Mouse (Mus musculus) lung, embryonic 14.5 days (tissue): ENCODE measurements at regions not wholly inside any gene's neighbourhood (a gene's known extent, or its start where the extent isn't known, plus 50 kb on each side); places are given as distances from the start of the nearest gene placed in this dataset.

Experiments used
- ATAC-seq: fragments of 200-750 bp; cut with Nextera tagmentation; 2 replicates; pipeline ENCODE4 v1.8.0; 2017; ENCODE audit warnings: mild to moderate bottlenecking, moderate TSS enrichment, moderate library complexity; ENCODE audit not compliant: insufficient read depth
- DNase-seq: peaks from one replicate; pipeline ENCODE4 v3.0.0-alpha.2; 2015
- H3K27ac ChIP-seq: fragments of 300-500 bp; sonication (generic); 2 replicates; pipeline ENCODE4 v1.5.1; 2014; ENCODE audit warnings: low read depth, mild to moderate bottlenecking, moderate library complexity
- H3K27me3 ChIP-seq: fragments of 300-500 bp; sonication (generic); 2 replicates; pipeline ENCODE4 v1.6.1; 2014; ENCODE audit warnings: low read length, control low read depth; ENCODE audit not compliant: insufficient read depth
- H3K36me3 ChIP-seq: fragments of 300-500 bp; sonication (generic); 2 replicates; pipeline ENCODE4 v1.6.1; 2014; ENCODE audit warnings: control low read depth; ENCODE audit not compliant: insufficient read depth
- H3K4me1 ChIP-seq: fragments of 300-500 bp; sonication (generic); 2 replicates; pipeline ENCODE4 v1.6.1; 2014; ENCODE audit warnings: antibody characterized with exemption, control low read depth; ENCODE audit not compliant: insufficient read depth
- H3K4me2 ChIP-seq: fragments of 300-500 bp; sonication (generic); 2 replicates; pipeline ENCODE4 v1.6.1; 2014; ENCODE audit warnings: mild to moderate bottlenecking
- H3K4me3 ChIP-seq: fragments of 300-500 bp; sonication (generic); 2 replicates; pipeline ENCODE4 v1.5.1; 2014; ENCODE audit warnings: low read depth, low read length
- H3K9ac ChIP-seq: fragments of 300-500 bp; sonication (generic); 2 replicates; pipeline ENCODE4 v1.6.1; 2014
- H3K9me3 ChIP-seq: fragments of 300-500 bp; sonication (generic); 2 replicates; pipeline ENCODE4 v1.6.1; 2016; ENCODE audit warnings: low read depth, low read length, control low read depth
- CTCF ChIP-seq: IDR thresholded peaks from 2 replicates; pipeline ENCODE4 v1.5.1; 2016; ENCODE audit warnings: antibody characterized with exemption, low read depth
- WGBS: fragments of 180-500 bp; shearing (Covaris S2); extraction: QIAGEN DNeasy Blood & Tissue Kit; methylation state at CpG from one replicate; pipeline ENCODE4 v1.1.7; 2014; 5-methylcytosine and 5-hydroxymethylcytosine counted together

DNA sequence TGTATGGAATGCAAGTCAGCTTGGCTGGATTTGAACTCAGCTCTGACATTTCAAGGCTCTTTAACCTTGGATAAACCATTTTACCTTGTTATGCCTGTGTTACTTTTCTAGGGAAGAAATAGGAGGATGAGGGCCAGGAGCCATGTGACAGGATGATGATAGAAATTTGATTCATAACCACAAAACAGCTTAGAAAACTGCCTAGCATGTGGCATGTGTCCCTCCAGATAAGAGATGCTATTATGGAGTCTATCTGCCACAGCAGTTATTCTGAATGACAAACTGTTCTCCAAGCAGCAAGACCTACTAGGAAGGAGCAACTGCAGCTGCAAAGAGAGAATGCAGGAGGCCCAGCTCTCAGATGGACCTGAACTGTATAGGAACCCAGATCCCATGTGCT is 275.7 kb upstream of the Ldb2 start:
- Histone ChIP-seq H3K36me3 (no peaks in the 10 kb centered on the region), H3K27me3 (no peaks in the 10 kb centered on the region), H3K9ac (no peak overlapping the region), H3K9me3 (no peaks in the 10 kb centered on the region), H3K4me2 (no peak overlapping the region), H3K4me1 (no peaks in the 10 kb centered on the region), H3K27ac (no peak overlapping the region), H3K4me3 (no peak overlapping the region)
- ATAC-seq (no peak), DNase-seq (no peak)
- TF ChIP-seq CTCF, result no peak

DNA sequence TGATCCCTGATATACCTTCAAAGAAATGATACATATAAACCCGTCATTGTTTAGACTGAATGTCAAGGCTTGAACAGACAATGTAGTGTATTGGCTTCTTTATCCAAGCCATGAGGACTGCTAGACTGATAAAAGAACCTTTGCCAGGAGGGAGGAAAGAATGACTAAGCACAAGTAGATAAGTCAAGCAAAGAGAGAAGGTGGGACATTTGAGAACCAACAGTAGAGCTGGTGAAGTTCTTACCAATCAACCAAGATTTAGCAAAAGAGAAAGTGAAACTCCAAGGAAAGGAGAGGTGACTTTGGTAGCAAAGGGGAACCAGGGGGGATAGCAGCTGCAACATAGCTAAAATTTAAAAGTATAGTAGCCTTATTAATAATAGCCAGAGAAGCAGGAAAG is 273.0 kb upstream of the Ldb2 start:
- DNase-seq (no peak), ATAC-seq (no peak)
- H3K27ac ChIP-seq, result no peak overlapping the region
- no peaks in the 10 kb centered on the region for H3K36me3 ChIP-seq
- no peak overlapping the region for H3K4me3 ChIP-seq
- H3K4me2 ChIP-seq, result no peak overlapping the region
- H3K9ac ChIP-seq, result no peak overlapping the region
- WGBS, result 48% methylated on average over 1 of the region's 1 CpGs
- no peaks in the 10 kb centered on the region for H3K4me1 ChIP-seq
- H3K9me3 ChIP-seq, result no peaks in the 10 kb centered on the region
- no peak for TF ChIP-seq CTCF
- H3K27me3 ChIP-seq, result no peaks in the 10 kb centered on the region

GRCm38 (mm10) chr5:45065917-45066699 is 266.6 kb upstream of the Ldb2 start:
- no peak overlapping the region for H3K27ac ChIP-seq
- WGBS, result 78% methylated on average over 8 of the region's 8 CpGs

GRCm38 (mm10) chr5:45062567-45062966 is 263.1 kb upstream of the Ldb2 start:
- no peak overlapping the region for H3K9ac ChIP-seq
- TF ChIP-seq CTCF, result no peak
- H3K4me1 ChIP-seq, result no peaks in the 10 kb centered on the region
- H3K36me3 ChIP-seq, result no peaks in the 10 kb centered on the region
- H3K27me3 ChIP-seq, result no peaks in the 10 kb centered on the region
- no peak for DNase-seq
- no peak overlapping the region for H3K27ac ChIP-seq
- no peak for ATAC-seq
- no peak overlapping the region for H3K4me2 ChIP-seq
- WGBS, result 33% methylated on average over 2 of the region's 2 CpGs
- H3K9me3 ChIP-seq, result no peaks in the 10 kb centered on the region
- H3K4me3 ChIP-seq, result no peak overlapping the region

More at GRCm38 (mm10) chr5:45065917-45066699, 266.6 kb upstream of the Ldb2 start:
- TF ChIP-seq CTCF, result no peak
- ATAC-seq (no peak), DNase-seq (no peak)
- H3K36me3 ChIP-seq, result no peaks in the 10 kb centered on the region
- H3K27me3 ChIP-seq, result no peaks in the 10 kb centered on the region
- no peak overlapping the region for H3K4me3 ChIP-seq
- no peak overlapping the region for H3K9ac ChIP-seq
- H3K4me1 ChIP-seq, result no peaks in the 10 kb centered on the region
- no peaks in the 10 kb centered on the region for H3K9me3 ChIP-seq
- no peak overlapping the region for H3K4me2 ChIP-seq

DNA sequence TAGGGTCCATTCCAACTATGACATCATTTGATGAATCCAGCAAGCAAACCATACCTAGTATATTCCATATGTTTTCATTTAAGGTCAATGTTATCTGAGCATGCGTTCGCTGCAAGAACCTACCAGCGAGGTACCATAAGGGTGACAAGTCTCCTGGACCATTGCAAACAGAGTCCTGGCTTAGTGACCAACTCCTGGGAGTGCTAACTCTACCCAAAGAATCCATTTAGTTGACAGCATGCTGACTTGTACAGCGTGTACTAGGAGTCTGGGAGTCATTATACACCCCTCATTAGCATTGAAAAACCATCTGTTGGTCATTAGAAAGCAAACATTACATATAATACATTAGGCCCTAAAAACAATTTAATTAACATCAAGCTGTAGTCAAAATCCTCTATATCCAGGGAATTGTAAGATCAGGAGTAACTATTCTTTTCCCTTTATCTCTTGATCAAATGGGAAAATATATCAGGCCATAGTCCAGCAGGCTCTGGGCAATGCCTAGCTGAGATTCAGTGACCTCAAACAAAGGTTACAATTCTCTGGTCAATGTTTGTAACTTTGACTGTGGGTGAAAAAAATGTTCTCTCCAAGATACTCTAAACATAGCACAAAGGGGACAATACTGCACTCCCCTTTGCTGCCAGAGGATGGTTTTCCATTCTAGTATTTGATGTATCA is 255.9 kb upstream of the Ldb2 start:
- no peak for DNase-seq
- WGBS, result 81% methylated on average over 4 of the region's 4 CpGs
- H3K36me3 ChIP-seq, result no peaks in the 10 kb centered on the region
- H3K4me3 ChIP-seq, result no peak overlapping the region
- no peak overlapping the region for H3K27ac ChIP-seq
- H3K4me1 ChIP-seq, result no peaks in the 10 kb centered on the region
- no peak for ATAC-seq
- TF ChIP-seq CTCF, result no peak
- no peak overlapping the region for H3K9ac ChIP-seq
- H3K4me2 ChIP-seq, result no peak overlapping the region
- H3K9me3 ChIP-seq, result no peaks in the 10 kb centered on the region
- H3K27me3 ChIP-seq, result no peaks in the 10 kb centered on the region

DNA sequence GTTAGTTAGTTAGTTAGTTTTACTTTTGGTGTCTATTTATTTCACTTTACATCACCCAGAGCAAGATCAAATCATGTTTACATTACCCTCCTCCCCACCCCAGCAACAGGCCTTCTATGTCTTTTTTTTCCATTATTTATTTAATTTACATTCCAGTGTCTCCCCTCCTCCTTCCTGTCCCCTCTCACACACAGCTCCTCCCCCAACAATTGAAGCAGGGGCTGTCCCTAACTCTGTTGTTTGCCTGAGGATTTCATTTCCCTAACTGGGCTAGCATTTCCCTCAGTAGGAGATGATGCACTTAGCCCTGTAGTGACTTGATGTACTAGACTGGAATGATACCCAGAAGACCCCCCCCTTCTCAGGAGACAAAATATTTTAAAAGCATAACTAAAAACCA is 249.9 kb upstream of the Ldb2 start:
- Histone ChIP-seq H3K4me3 (no peak overlapping the region), H3K9ac (no peak overlapping the region), H3K4me2 (no peak overlapping the region), H3K27ac (no peak overlapping the region), H3K27me3 (no peaks in the 10 kb centered on the region), H3K36me3 (no peaks in the 10 kb centered on the region), H3K4me1 (peaks cover 3% of the 10 kb centered on the region; the same call in 1 of the 2 replicates), H3K9me3 (no peaks in the 10 kb centered on the region)
- DNase-seq, result peak; percentile 67
- ATAC-seq, result peak; percentile 93
- no peak for TF ChIP-seq CTCF

DNA sequence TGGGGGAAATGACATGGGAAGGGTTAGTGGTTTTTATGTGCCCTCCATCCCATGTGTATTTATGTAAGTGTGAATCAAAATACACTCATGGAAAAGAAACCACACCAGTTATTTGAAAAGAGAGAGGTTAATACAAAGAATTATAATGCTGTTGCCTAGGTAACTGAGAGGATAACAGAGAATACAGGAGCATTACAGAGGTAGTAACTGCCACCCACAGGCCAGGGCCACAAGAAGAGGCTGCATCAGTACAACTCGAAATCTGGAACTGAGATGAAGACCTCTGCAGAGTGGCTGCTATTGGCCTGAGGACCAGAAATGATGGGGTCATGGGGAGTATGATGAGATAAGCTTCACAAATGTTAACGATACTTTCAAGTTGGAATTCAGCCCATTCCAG is 243.4 kb upstream of the Ldb2 start:
- Histone ChIP-seq H3K27me3 (no peaks in the 10 kb centered on the region), H3K4me1 (no peaks in the 10 kb centered on the region), H3K9ac (no peak overlapping the region), H3K27ac (no peak overlapping the region), H3K4me2 (no peak overlapping the region), H3K4me3 (no peak overlapping the region), H3K36me3 (no peaks in the 10 kb centered on the region), H3K9me3 (no peaks in the 10 kb centered on the region)
- DNase-seq (no peak), ATAC-seq (no peak; the same call in 1 of the 2 replicates)
- WGBS, result 40% methylated on average over 2 of the region's 2 CpGs
- no peak for TF ChIP-seq CTCF
